Mouse (Mus musculus) small intestine, adult 10 weeks (tissue): ENCODE measurements around the gene Usf1. TPM values are rescaled to one million over a fixed set of nuclear protein-coding genes. Genes with fewer than 3 reads are reported as not detected.

Source experiments
- polyA plus RNA-seq: library from polyadenylated mRNA; stranded (reverse); fragments of 350-450 nt; fragmentation: Illumina TruSeq; extraction: RNeasy Lipid Tissue Mini Kit (QIAGEN cat#74804); gene quantifications from one replicate; pipeline ENCODE4 v1.2.3, GENCODE M21; 2014; ENCODE audit warnings: low replicate concordance

The Usf1 gene
- polyA plus RNA-seq = not detected

GRCm38 (mm10) chr1:171410947-171411484 lies at the start of gene Usf1:
Usf1 (plus strand) TSS chr1:171411313.

GRCm38 (mm10) chr1:171369845-171370556 lies 41.1 kb upstream of the Usf1 start, which contains the start of gene Nectin4:
Nectin4 (plus strand) TSS chr1:171370099.

GRCm38 (mm10) chr1:171388376-171389102 lies 22.6 kb upstream of the Usf1 start, which contains the start of gene Arhgap30:
Arhgap30 (plus strand) TSS chr1:171388954.

GRCm38 (mm10) chr1:171418660-171419059 lies 7.5 kb downstream of the Usf1 start, which contains the start of gene Tstd1:
Tstd1 (plus strand) TSS chr1:171418872.

GRCm38 (mm10) chr1:171437264-171438013 lies 26.3 kb downstream of the Usf1 start, which contains the start of gene F11r:
F11r (plus strand) TSS chr1:171437535.

Other genes starting within 250 kb of the Usf1 start
- gene Pcp4l1, start 215.0 kb upstream of the Usf1 start, polyA plus RNA-seq = 13.4 TPM
- 16.9 TPM for gene Nr1i3, start 197.3 kb upstream of the Usf1 start, polyA plus RNA-seq
- gene Tomm40l, start 188.8 kb upstream of the Usf1 start, polyA plus RNA-seq = 5.1 TPM
- gene Apoa2, start 186.3 kb upstream of the Usf1 start, polyA plus RNA-seq = 4.2 TPM
- gene Fcer1g, start 176.9 kb upstream of the Usf1 start, polyA plus RNA-seq = 41.4 TPM
- gene Adamts4, start 160.9 kb upstream of the Usf1 start, polyA plus RNA-seq = 1.5 TPM
- 44.8 TPM for gene Ndufs2, start 159.9 kb upstream of the Usf1 start, polyA plus RNA-seq
- gene B4galt3, start 141.0 kb upstream of the Usf1 start, polyA plus RNA-seq = 8.8 TPM
- 6.8 TPM for gene Ppox, start 130.1 kb upstream of the Usf1 start, polyA plus RNA-seq
- 15.5 TPM for gene Usp21, start 123.3 kb upstream of the Usf1 start, polyA plus RNA-seq
- 59.2 TPM for gene Ufc1, start 116.3 kb upstream of the Usf1 start, polyA plus RNA-seq
- gene Dedd, start 82.2 kb upstream of the Usf1 start, polyA plus RNA-seq = 13.8 TPM
- 20.1 TPM for gene Nit1, start 65.7 kb upstream of the Usf1 start, polyA plus RNA-seq
- gene Pfdn2, start 65.6 kb upstream of the Usf1 start, polyA plus RNA-seq = 12.8 TPM
- not detected for gene Klhdc9, start 50.5 kb upstream of the Usf1 start, polyA plus RNA-seq
- gene Nectin4, start 41.2 kb upstream of the Usf1 start, polyA plus RNA-seq = not detected
- 9.9 TPM for gene Arhgap30, start 22.4 kb upstream of the Usf1 start, polyA plus RNA-seq
- 3.1 TPM for gene Tstd1, start 7.6 kb downstream of the Usf1 start, polyA plus RNA-seq
- gene F11r, start 26.2 kb downstream of the Usf1 start, polyA plus RNA-seq = 54.7 TPM
- gene Alyref2, start 92.2 kb downstream of the Usf1 start, polyA plus RNA-seq = 5.0 TPM
- 397 TPM for gene Itln1, start 124.0 kb downstream of the Usf1 start, polyA plus RNA-seq
- 11.3 TPM for gene Cd244a, start 147.9 kb downstream of the Usf1 start, polyA plus RNA-seq
- 3.3 TPM for gene Ly9, start 196.1 kb downstream of the Usf1 start, polyA plus RNA-seq
- 4.6 TPM for gene Slamf7, start 241.7 kb downstream of the Usf1 start, polyA plus RNA-seq